Mouse (Mus musculus) intestine, embryonic 14.5 days (tissue): ENCODE data around the gene Grap. TPM values are rescaled to one million over a fixed set of nuclear protein-coding genes. Genes with fewer than 3 reads are reported as not detected.

Experiments used
- ATAC-seq: fragments of 200-750 bp; cut with Nextera tagmentation; replicated peaks from 2 replicates; pipeline ENCODE4 v1.8.0; 2017; ENCODE audit warnings: low read depth, moderate number of reproducible peaks, moderate TSS enrichment, moderate library complexity; ENCODE audit not compliant: low FRiP score, low TSS enrichment
- DNase-seq: peaks from one replicate; pipeline ENCODE4 v3.0.0-alpha.2; 2018; ENCODE audit warnings: low spot score
- H3K27ac ChIP-seq: fragments of 300-500 bp; sonication (generic); 2 replicates; pipeline ENCODE4 v1.5.1; 2014; ENCODE audit warnings: low read depth, mild to moderate bottlenecking, control low read depth
- H3K27me3 ChIP-seq: fragments of 300-500 bp; sonication (generic); replicated peaks from 2 replicates; pipeline ENCODE4 v1.6.1; 2014; ENCODE audit warnings: low read length, control low read depth; ENCODE audit not compliant: control insufficient read depth, insufficient read depth
- H3K36me3 ChIP-seq: fragments of 300-500 bp; sonication (generic); 2 replicates; pipeline ENCODE4 v1.6.1; 2014; ENCODE audit warnings: low read length, control low read depth; ENCODE audit not compliant: control insufficient read depth, insufficient read depth
- H3K4me1 ChIP-seq: fragments of 300-500 bp; sonication (generic); replicated peaks from 2 replicates; pipeline ENCODE4 v1.6.1; 2014; ENCODE audit warnings: low read length, control low read depth, mixed read lengths; ENCODE audit not compliant: control insufficient read depth, insufficient read depth
- H3K4me2 ChIP-seq: fragments of 300-500 bp; sonication (generic); 2 replicates; pipeline ENCODE4 v1.6.1; 2014; ENCODE audit warnings: low read length
- H3K4me3 ChIP-seq: fragments of 300-500 bp; sonication (generic); 2 replicates; pipeline ENCODE4 v1.5.1; 2014; ENCODE audit warnings: low read depth, low read length, control low read depth, mixed read lengths
- H3K9ac ChIP-seq: fragments of 300-500 bp; sonication (generic); 2 replicates; pipeline ENCODE4 v1.6.1; 2014; ENCODE audit warnings: mild to moderate bottlenecking, low read length
- H3K9me3 ChIP-seq: fragments of 300-500 bp; sonication (generic); 2 replicates; pipeline ENCODE4 v1.6.1; 2016; ENCODE audit warnings: low read length, control low read depth; ENCODE audit not compliant: control insufficient read depth
- WGBS: fragments of 180-500 bp; shearing (Covaris S2); extraction: QIAGEN DNeasy Blood & Tissue Kit; methylation state at CpG from one replicate; pipeline ENCODE4 v1.1.7; 2014; 5-methylcytosine and 5-hydroxymethylcytosine counted together
- polyA plus RNA-seq: library from polyadenylated mRNA; unstranded; fragments of >200 nt; fragmentation: Nextera tagmentation; extraction: Ambion mirVana; gene quantifications from 2 replicates; pipeline ENCODE4 v1.2.1, GENCODE M21; 2014

The Grap gene
- polyA plus RNA-seq, 1 experiment from 2014 or later, result 6.5 TPM

- WGBS, result 85% methylated on average over 8 of the region's 8 CpGs
- no peak for ATAC-seq
Measured at GRCm38 (mm10) chr11:61618131-61618530, 34.9 kb upstream of the Grap start.

GRCm38 (mm10) chr11:61618571-61618970 lies 34.5 kb upstream of the Grap start:
- no peak overlapping the region for H3K9ac ChIP-seq
- no peaks in the 10 kb centered on the region for H3K36me3 ChIP-seq
- WGBS, result 86% methylated on average over 8 of the region's 8 CpGs
- no peak overlapping the region for H3K27ac ChIP-seq
- no peak overlapping the region for H3K4me3 ChIP-seq
- no peaks in the 10 kb centered on the region for H3K9me3 ChIP-seq
- no peaks in the 10 kb centered on the region for H3K27me3 ChIP-seq
- H3K4me2 ChIP-seq, result no peak overlapping the region
- H3K4me1 ChIP-seq, result peaks cover 11% of the 10 kb centered on the region
- DNase-seq, result no peak
- no peak for ATAC-seq

More at GRCm38 (mm10) chr11:61618131-61618530, 34.9 kb upstream of the Grap start:
- no peaks in the 10 kb centered on the region for H3K27me3 ChIP-seq
- peaks cover 11% of the 10 kb centered on the region for H3K4me1 ChIP-seq
- no peaks in the 10 kb centered on the region for H3K36me3 ChIP-seq
- no peak for DNase-seq
- no peak overlapping the region for H3K27ac ChIP-seq
- no peak overlapping the region for H3K9ac ChIP-seq
- no peaks in the 10 kb centered on the region for H3K9me3 ChIP-seq
- no peak overlapping the region for H3K4me2 ChIP-seq
- H3K4me3 ChIP-seq, result no peak overlapping the region

- Histone ChIP-seq H3K4me2 (peak overlapping the region; percentile 62), H3K27ac (no peak overlapping the region), H3K9ac (0 out of 2 replicates have a peak overlapping the region, but pooled peaks have one; percentile 27), H3K4me1 (peaks cover 11% of the 10 kb centered on the region), H3K27me3 (no peaks in the 10 kb centered on the region), H3K9me3 (no peaks in the 10 kb centered on the region), H3K4me3 (peak overlapping the region; percentile 34; the same call in 1 of the 2 replicates), H3K36me3 (no peaks in the 10 kb centered on the region)
- ATAC-seq (no peak), DNase-seq (no peak)
- 10% methylated on average over 6 of the region's 6 CpGs for WGBS
Measured at GRCm38 (mm10) chr11:61619356-61619755, 33.7 kb upstream of the Grap start.

- WGBS, result 1% methylated on average over 16 of the region's 17 CpGs
- H3K27ac ChIP-seq, result no peak overlapping the region
- peaks cover 11% of the 10 kb centered on the region for H3K4me1 ChIP-seq
- peak overlapping the region; percentile 34 for H3K4me3 ChIP-seq
- H3K27me3 ChIP-seq, result no peaks in the 10 kb centered on the region
- ATAC-seq (peak; percentile 48), DNase-seq (peak; percentile 79)
- no peaks in the 10 kb centered on the region for H3K9me3 ChIP-seq
- H3K4me2 ChIP-seq, result peak overlapping the region; percentile 62
- H3K9ac ChIP-seq, result 0 out of 2 replicates have a peak overlapping the region, but pooled peaks have one; percentile 27
- H3K36me3 ChIP-seq, result no peaks in the 10 kb centered on the region
Measured at GRCm38 (mm10) chr11:61619791-61620241, 33.2 kb upstream of the Grap start.

- 1% methylated on average over 17 of the region's 17 CpGs for WGBS
- ATAC-seq (peak; percentile 48), DNase-seq (peak; percentile 88)
- H3K27ac ChIP-seq, result no peak overlapping the region
- H3K9ac ChIP-seq, result 0 out of 2 replicates have a peak overlapping the region, but pooled peaks have one; percentile 17
- H3K36me3 ChIP-seq, result no peaks in the 10 kb centered on the region
- H3K27me3 ChIP-seq, result no peaks in the 10 kb centered on the region
- no peaks in the 10 kb centered on the region for H3K9me3 ChIP-seq
- H3K4me1 ChIP-seq, result peaks cover 9% of the 10 kb centered on the region
- peak overlapping the region; percentile 34 for H3K4me3 ChIP-seq
- peak overlapping the region; percentile 62 for H3K4me2 ChIP-seq
Measured at GRCm38 (mm10) chr11:61620254-61620670, 32.8 kb upstream of the Grap start.

GRCm38 (mm10) chr11:61620762-61621161 lies 32.3 kb upstream of the Grap start:
- no peaks in the 10 kb centered on the region for H3K27me3 ChIP-seq
- H3K4me3 ChIP-seq, result 0 out of 2 replicates have a peak overlapping the region, but pooled peaks have one; percentile 34
- no peak overlapping the region for H3K27ac ChIP-seq
- H3K4me2 ChIP-seq, result peak overlapping the region; percentile 62
- no peak for ATAC-seq
- 60% methylated on average over 8 of the region's 8 CpGs for WGBS
- peaks cover 4% of the 10 kb centered on the region for H3K4me1 ChIP-seq
- H3K9me3 ChIP-seq, result no peaks in the 10 kb centered on the region
- no peak for DNase-seq
- no peak overlapping the region for H3K9ac ChIP-seq
- no peaks in the 10 kb centered on the region for H3K36me3 ChIP-seq

- ATAC-seq, result no peak
- no peak overlapping the region for H3K4me2 ChIP-seq
- DNase-seq, result no peak
- no peaks in the 10 kb centered on the region for H3K36me3 ChIP-seq
- no peak overlapping the region for H3K9ac ChIP-seq
- H3K27ac ChIP-seq, result no peak overlapping the region
- no peaks in the 10 kb centered on the region for H3K9me3 ChIP-seq
- no peaks in the 10 kb centered on the region for H3K27me3 ChIP-seq
- H3K4me3 ChIP-seq, result no peak overlapping the region
- H3K4me1 ChIP-seq, result no peaks in the 10 kb centered on the region; the same call in 1 of the 2 replicates
- 83% methylated on average over 7 of the region's 7 CpGs for WGBS
Measured at GRCm38 (mm10) chr11:61625136-61625535, 27.9 kb upstream of the Grap start.

- WGBS, result 88% methylated on average over 1 of the region's 1 CpGs
- Histone ChIP-seq H3K27me3 (no peaks in the 10 kb centered on the region), H3K9me3 (no peaks in the 10 kb centered on the region), H3K9ac (no peak overlapping the region), H3K4me2 (no peak overlapping the region), H3K4me1 (no peaks in the 10 kb centered on the region), H3K4me3 (no peak overlapping the region), H3K27ac (no peak overlapping the region), H3K36me3 (no peaks in the 10 kb centered on the region)
- ATAC-seq (no peak), DNase-seq (no peak)
Measured at GRCm38 (mm10) chr11:61626509-61626908, 26.6 kb upstream of the Grap start.

- H3K4me3 ChIP-seq, result no peak overlapping the region
- no peaks in the 10 kb centered on the region for H3K4me1 ChIP-seq
- no peaks in the 10 kb centered on the region for H3K27me3 ChIP-seq
- ATAC-seq (no peak), DNase-seq (no peak)
- H3K9me3 ChIP-seq, result no peaks in the 10 kb centered on the region
- WGBS, result 60% methylated on average over 3 of the region's 3 CpGs
- no peak overlapping the region for H3K27ac ChIP-seq
- H3K4me2 ChIP-seq, result no peak overlapping the region
- no peaks in the 10 kb centered on the region for H3K36me3 ChIP-seq
- H3K9ac ChIP-seq, result no peak overlapping the region
Measured at GRCm38 (mm10) chr11:61629621-61630020, 23.4 kb upstream of the Grap start.
